Mouse (Mus musculus) C2C12 (cell line): ENCODE data around the gene Sertad1. TPM values are rescaled to one million over a fixed set of nuclear protein-coding genes. Genes with fewer than 3 reads are reported as not detected.

Source experiments
- H3K27me3 ChIP-seq: one replicate; pipeline ENCODE4 v1.6.1; 2011; ENCODE audit not compliant: control insufficient read depth, insufficient read depth, insufficient read length
- H3K36me3 ChIP-seq: one replicate; pipeline ENCODE4 v1.6.1; 2011; ENCODE audit not compliant: control insufficient read depth, insufficient read depth
- H3K4me3 ChIP-seq: one replicate; pipeline ENCODE4 v1.5.1; 2011; ENCODE audit warnings: mild to moderate bottlenecking, control low read depth; ENCODE audit not compliant: poor library complexity, insufficient read depth, severe bottlenecking
- H3K79me2 ChIP-seq: one replicate; pipeline ENCODE4 v1.6.1; 2011; ENCODE audit not compliant: control insufficient read depth, insufficient read depth
- H3K79me3 ChIP-seq: one replicate; pipeline ENCODE4 v1.6.1; 2011; ENCODE audit warnings: low read depth, control low read depth
- H3ac ChIP-seq: one replicate; pipeline ENCODE3; 2011; ENCODE audit warnings: low read depth; ENCODE audit not compliant: control insufficient read depth, insufficient read length
- CEBPB ChIP-seq: IDR thresholded peaks from one replicate; pipeline ENCODE4 v1.6.1; 2011; ENCODE audit warnings: low read depth, mild to moderate bottlenecking, control low read depth, moderate library complexity
- CTCF ChIP-seq: IDR thresholded peaks from one replicate; pipeline ENCODE4 v1.5.1; 2011; ENCODE audit not compliant: control insufficient read depth, insufficient read depth, insufficient read length
- FOSL1 ChIP-seq: IDR thresholded peaks from one replicate; pipeline ENCODE4 v1.8.0; 2011; ENCODE audit warnings: mild to moderate bottlenecking, low read length; ENCODE audit not compliant: poor library complexity, insufficient read depth, severe bottlenecking
- MAX ChIP-seq: IDR thresholded peaks from one replicate; pipeline ENCODE4 v1.6.1; 2011; ENCODE audit warnings: mild to moderate bottlenecking, control low read depth
- MYOD1 ChIP-seq: IDR thresholded peaks from one replicate; pipeline ENCODE4 v1.6.1; 2011; ENCODE audit warnings: low read depth; ENCODE audit not compliant: control insufficient read depth, insufficient read length
- MYOG ChIP-seq: IDR thresholded peaks from one replicate; pipeline ENCODE4 v1.6.1; 2011; ENCODE audit not compliant: control insufficient read depth, insufficient read length; ENCODE audit errors: extremely low read depth
- USF1 ChIP-seq: IDR thresholded peaks from one replicate; pipeline ENCODE4 v1.6.1; 2011; ENCODE audit warnings: low read depth, mild to moderate bottlenecking, control low read depth, moderate library complexity
- polyA plus RNA-seq: library from polyadenylated mRNA; unstranded; fragments of >200 nt; fragmentation: generic; extraction: Trizol; gene quantifications from one replicate; pipeline ENCODE4 v1.2.1, GENCODE M21; 2012; ENCODE audit warnings: missing spikeins

Sertad1 gene
- polyA plus RNA-seq, 1 experiment, result 87.3 TPM

GRCm38 (mm10) chr7:27475596-27475995 lies 11.1 kb upstream of the Sertad1 start:
- Histone ChIP-seq H3K79me2 (peaks cover 24% of the 10 kb centered on the region), H3ac (no peak overlapping the region), H3K4me3 (no peak overlapping the region), H3K27me3 (no peaks in the 10 kb centered on the region), H3K79me3 (peaks cover 13% of the 10 kb centered on the region), H3K36me3 (peaks cover 17% of the 10 kb centered on the region)
- no peak for TF ChIP-seq MYOD1
- TF ChIP-seq FOSL1, result no peak
- no peak for TF ChIP-seq MYOG
- no peak for TF ChIP-seq CEBPB
- no peak for TF ChIP-seq USF1
- TF ChIP-seq CTCF, result no peak
- TF ChIP-seq MAX, result no peak

DNA sequence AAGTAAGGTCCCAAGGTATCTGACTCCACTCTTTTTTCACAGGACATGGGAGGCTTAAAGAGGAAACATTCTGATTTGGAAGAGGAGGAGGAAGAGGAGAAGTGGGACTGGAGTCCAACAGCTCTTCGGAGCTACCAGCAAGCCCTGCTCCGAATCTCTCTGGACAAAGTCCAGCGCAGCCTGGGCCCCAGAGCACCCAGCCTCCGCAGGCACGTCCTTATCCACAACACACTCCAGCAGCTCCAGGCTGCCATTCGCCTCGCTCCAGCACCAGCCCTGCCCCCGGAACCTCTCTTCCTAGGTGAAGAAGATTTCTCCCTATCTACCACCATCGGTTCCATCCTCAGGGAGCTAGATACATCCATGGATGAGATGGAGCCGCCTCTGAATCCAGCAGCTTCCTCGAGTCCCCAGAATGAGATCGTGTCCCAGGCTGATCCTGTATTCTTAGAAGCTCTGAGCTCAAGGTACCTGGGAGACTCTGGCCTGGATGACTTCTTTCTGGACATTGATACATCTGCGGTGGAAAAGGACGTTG lies 10.5 kb upstream of the Sertad1 start:
- Histone ChIP-seq H3K79me3 (peaks cover 13% of the 10 kb centered on the region), H3K4me3 (no peak overlapping the region), H3K27me3 (no peaks in the 10 kb centered on the region), H3K79me2 (peaks cover 24% of the 10 kb centered on the region), H3ac (no peak overlapping the region), H3K36me3 (peaks cover 17% of the 10 kb centered on the region)
- TF ChIP-seq MYOG, result no peak
- TF ChIP-seq USF1, result no peak
- TF ChIP-seq MYOD1, result no peak
- no peak for TF ChIP-seq CTCF
- TF ChIP-seq FOSL1, result no peak
- no peak for TF ChIP-seq MAX
- no peak for TF ChIP-seq CEBPB

DNA sequence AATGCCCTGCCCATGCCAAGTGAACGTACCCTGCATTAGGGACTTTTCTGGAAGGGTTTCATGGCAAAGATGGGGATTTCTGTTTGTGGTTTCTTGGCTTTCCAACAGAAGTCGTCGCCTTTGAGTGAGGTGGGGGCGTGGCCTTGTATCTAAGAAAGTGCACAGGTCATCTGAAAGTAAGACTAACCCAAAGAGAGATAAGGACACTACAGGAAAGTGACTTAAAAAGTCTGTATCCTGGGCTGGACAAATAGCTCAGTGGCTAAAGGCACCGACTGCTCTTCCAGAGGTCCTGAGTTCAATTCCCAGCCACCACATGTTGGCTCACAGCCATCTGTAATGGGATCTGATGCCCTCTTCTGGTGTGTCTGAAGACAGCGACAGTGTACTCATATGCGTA lies 8.1 kb upstream of the Sertad1 start:
- H3K79me2 ChIP-seq, result peaks cover 24% of the 10 kb centered on the region
- H3ac ChIP-seq, result no peak overlapping the region
- no peaks in the 10 kb centered on the region for H3K27me3 ChIP-seq
- H3K36me3 ChIP-seq, result peaks cover 17% of the 10 kb centered on the region
- TF ChIP-seq MAX (no peak), MYOD1 (no peak), CTCF (no peak), USF1 (no peak), MYOG (no peak), CEBPB (no peak), FOSL1 (no peak)
- peaks cover 13% of the 10 kb centered on the region for H3K79me3 ChIP-seq
- no peak overlapping the region for H3K4me3 ChIP-seq

DNA sequence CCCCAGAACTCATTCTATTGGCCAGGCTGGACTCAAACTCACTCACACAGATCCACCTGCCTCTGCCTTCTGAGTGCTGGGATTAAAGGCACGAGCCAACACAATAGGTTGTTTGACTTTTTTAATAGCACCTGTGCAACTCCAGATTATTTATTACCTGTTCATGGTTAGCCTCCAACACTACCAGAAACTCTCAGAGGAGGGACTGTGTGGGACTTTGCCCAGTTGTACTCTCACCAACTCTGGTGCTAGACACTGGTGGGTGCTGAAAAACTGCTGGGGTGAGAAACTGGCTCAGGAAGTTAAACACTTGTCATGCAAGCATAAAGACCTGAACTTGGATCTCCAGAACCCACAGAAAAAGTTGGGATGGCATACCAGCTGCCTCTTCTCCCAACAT lies 7.0 kb upstream of the Sertad1 start:
- Histone ChIP-seq H3ac (no peak overlapping the region), H3K27me3 (no peaks in the 10 kb centered on the region), H3K36me3 (peaks cover 17% of the 10 kb centered on the region), H3K4me3 (no peak overlapping the region), H3K79me3 (peaks cover 13% of the 10 kb centered on the region), H3K79me2 (peaks cover 18% of the 10 kb centered on the region)
- no peak for TF ChIP-seq FOSL1
- no peak for TF ChIP-seq MAX
- TF ChIP-seq MYOG, result no peak
- TF ChIP-seq MYOD1, result no peak
- no peak for TF ChIP-seq CEBPB

DNA sequence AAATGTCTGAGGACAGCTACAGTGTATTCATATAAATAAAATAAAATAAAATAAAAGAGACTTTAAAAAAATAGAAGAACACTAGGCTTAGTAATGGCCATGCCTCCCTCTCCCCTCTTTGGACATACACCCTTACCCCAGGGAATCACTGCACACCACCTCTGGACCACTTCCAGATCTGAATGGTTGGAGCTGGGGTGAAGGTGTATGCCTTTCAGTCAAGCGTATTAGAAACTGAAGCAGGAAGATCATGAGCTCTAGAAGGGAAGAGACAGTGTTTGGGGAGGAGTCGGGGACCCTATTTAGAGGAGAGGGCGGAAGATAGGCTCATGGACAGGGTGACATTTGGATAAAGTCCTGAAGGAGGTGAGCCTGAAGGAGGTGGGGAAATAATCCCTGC lies 6.2 kb upstream of the Sertad1 start:
- H3K79me2 ChIP-seq, result peaks cover 11% of the 10 kb centered on the region
- peaks cover 15% of the 10 kb centered on the region for H3K36me3 ChIP-seq
- H3K4me3 ChIP-seq, result no peak overlapping the region
- TF ChIP-seq USF1, result no peak
- TF ChIP-seq FOSL1, result no peak
- TF ChIP-seq MYOD1, result no peak
- no peak for TF ChIP-seq MAX
- no peak for TF ChIP-seq CEBPB
- TF ChIP-seq CTCF, result no peak
- TF ChIP-seq MYOG, result no peak
- H3K27me3 ChIP-seq, result no peaks in the 10 kb centered on the region
- peaks cover 7% of the 10 kb centered on the region for H3K79me3 ChIP-seq
- no peak overlapping the region for H3ac ChIP-seq

DNA sequence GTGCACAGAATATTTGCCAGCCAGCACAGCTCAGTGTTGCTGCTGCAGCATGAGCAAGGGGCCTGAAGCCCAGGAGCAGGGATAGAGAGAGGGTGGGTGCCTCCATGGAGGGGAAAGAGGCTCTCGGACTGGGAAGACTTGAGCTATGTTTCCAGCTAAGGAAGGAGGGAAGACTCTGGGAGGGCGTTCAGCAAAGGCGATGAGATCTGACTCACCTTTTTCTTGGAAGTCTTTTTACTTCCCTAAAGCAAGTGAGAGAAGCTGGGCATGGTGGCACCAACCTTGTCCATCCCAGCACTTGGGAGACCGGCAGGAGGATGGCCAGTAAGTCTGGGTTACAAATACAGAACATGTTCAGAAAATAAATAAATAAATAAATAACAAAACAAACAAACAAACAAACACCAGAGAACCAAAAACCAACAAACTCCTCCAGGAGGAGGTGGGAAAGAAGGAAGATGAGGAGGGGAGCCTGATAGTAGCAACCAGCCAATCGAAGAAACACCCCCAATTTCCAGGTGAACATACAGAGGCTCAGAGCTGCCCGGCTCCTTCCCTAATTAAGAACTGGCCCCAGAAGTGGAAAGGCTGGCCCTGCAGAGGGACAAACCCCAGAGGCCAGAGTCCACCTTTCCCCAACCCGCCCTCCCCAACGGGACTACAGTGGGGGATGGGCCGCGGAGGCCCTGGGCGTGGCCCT lies 5.6 kb upstream of the Sertad1 start:
- H3K36me3 ChIP-seq, result peaks cover 10% of the 10 kb centered on the region
- H3K27me3 ChIP-seq, result no peaks in the 10 kb centered on the region
- H3K4me3 ChIP-seq, result no peak overlapping the region
- no peak for TF ChIP-seq MAX
- no peak for TF ChIP-seq FOSL1
- TF ChIP-seq CEBPB, result no peak
- no peak for TF ChIP-seq MYOD1
- peak overlapping the region; percentile 33 for H3ac ChIP-seq
- H3K79me2 ChIP-seq, result peaks cover 5% of the 10 kb centered on the region
- H3K79me3 ChIP-seq, result peaks cover 2% of the 10 kb centered on the region
